Mouse (Mus musculus) kidney, postnatal 36 days (tissue): ENCODE data around the gene Prkg1.

Experiments used
- DNase-seq, 2 experiments: peaks; one replicate each; pipeline ENCODE4 v3.0.0; 2021 to 2022; ENCODE audit warnings: mixed read lengths in 2 of 2

Prkg1 gene

GRCm38 (mm10) chr19:31621716-31622115, 143.1 kb downstream of the Prkg1 start:
- DNase-seq = peak in 1 of 2 experiments; percentile 12

GRCm38 (mm10) chr19:31616830-31617229, 148.0 kb downstream of the Prkg1 start:
- DNase-seq = no peak

DNA sequence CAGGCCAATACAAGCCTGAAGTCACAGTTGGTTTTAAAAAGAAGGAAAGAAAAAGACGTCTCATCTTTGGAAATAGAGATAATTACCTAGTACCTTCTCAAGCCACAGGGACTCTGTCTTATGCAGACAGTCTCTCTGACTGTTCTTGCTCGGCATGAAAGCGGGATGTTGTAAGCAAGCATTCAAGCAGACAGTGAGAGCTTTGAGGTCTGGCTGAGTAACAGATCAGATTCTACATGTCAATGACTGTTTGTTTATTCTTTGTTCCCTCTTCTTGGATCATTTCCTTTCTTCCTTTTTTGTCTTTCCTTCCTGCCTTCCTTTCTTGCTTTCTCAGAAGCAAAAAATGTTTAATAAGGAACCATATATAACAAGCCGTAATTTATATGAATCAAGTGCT, 148.7 kb downstream of the Prkg1 start:
- no peak for DNase-seq

GRCm38 (mm10) chr19:31613146-31613545, 151.7 kb downstream of the Prkg1 start:
- no peak for DNase-seq

- DNase-seq = no peak
Observed at GRCm38 (mm10) chr19:31602578-31602977, 162.3 kb downstream of the Prkg1 start.

- DNase-seq = no peak
Observed at GRCm38 (mm10) chr19:31594011-31594410, 170.8 kb downstream of the Prkg1 start.

DNA sequence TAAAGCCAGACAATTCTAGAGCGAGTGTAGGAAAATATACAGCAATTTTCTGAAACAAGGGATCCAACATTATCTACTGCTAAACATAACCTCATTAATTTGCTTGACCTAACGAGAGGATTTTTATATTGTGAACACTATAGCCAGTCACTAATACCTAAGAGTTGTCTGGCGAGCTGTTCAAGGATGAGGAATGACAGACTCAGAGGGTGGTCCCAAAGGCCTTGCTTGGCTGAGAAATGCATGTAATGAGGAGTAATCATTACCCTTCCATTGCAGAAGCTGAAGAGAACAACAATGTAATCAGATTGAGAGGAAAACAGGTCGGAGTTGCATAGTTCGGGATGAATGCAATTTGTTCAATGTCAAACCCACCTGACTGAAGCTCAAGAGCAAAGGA, 174.1 kb downstream of the Prkg1 start:
- DNase-seq = no peak

DNA sequence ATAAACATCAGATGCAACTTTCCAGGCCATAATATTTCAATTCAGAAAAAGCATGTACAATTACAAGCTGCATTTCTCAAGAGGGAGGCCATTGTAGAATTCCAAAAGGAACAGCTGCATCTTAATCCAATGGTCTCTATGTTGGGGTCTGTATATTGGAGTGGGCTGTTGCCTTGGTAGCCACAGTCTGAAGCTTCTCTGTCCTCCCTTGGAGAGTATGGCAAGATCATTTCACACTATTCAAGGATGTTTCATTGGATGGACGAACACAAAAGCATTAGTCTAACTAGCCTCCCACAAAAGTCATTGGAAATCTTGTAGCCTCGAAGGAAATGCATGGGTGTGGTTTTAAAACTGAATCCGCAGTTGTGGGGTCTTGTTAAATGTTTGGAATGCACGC, 187.7 kb downstream of the Prkg1 start:
- DNase-seq = no peak

- no peak for DNase-seq
Observed at GRCm38 (mm10) chr19:31564329-31564728, 200.5 kb downstream of the Prkg1 start.

DNA sequence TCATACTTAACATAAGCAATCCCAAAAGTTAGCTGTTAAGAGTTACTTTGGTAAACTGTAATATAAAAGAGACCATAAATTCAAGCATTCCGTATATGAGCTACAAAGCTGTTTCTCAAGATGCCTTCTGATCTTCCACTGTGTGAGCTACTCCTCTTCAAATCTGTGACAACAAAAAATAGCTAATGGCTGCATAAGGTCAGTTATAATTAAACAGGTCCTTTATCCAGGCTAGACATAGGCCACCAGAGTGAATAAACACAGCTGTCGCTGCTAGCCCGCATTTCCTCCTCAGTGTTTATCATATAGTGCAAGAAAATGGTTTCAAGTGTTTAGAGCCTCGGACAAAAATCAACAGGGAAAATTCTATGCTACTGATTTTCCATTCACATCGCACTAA, 218.8 kb downstream of the Prkg1 start:
- no peak for DNase-seq

- peak; percentile 12 to 38 for DNase-seq
Observed at GRCm38 (mm10) chr19:31531249-31531740, 233.5 kb downstream of the Prkg1 start.

- peak; percentile 65 to 72 for DNase-seq
Observed at GRCm38 (mm10) chr19:31530616-31531015, 234.2 kb downstream of the Prkg1 start.

- DNase-seq = peak; percentile 13 to 29
Observed at GRCm38 (mm10) chr19:31529890-31530289, 234.9 kb downstream of the Prkg1 start.

GRCm38 (mm10) chr19:31514490-31514889, 250.3 kb downstream of the Prkg1 start:
- no peak for DNase-seq

DNA sequence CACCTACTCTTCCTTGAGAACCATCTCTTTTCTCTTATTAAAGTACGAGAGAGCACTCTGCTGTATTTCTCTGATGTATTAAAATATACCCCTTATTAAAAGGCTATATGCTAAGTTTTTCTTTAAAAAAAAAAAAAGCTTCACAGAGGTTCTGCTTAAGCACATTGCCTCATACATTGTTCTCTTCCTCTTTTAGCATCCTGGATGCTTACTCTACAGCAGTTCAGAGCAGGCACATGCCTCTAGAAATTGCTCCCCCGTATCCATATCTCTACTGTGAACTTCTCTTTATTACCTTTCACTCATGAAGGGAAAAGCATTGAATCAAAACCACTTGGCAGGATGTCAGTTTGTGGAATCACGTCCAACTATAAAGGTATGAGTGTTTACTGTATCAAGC, 257.0 kb downstream of the Prkg1 start:
- DNase-seq = no peak

DNA sequence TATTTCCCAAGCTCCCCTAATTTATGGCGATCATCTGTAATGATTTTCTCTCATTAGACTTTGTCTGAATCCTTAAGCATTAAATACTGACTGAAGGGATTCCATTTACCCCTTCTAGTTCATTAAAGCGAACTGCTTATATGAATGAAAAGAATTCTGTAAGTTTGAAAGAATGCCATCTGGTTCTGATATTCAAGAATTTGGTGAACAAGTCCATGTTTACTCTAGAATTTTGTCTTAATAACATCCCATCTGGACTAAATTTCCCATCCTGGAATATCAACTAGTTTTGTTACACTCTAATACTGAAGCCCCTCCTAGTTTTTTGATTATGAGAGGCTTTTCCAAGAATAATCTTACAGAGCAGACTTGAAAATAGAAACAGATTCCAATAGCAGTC, 258.5 kb downstream of the Prkg1 start:
- no peak for DNase-seq

DNA sequence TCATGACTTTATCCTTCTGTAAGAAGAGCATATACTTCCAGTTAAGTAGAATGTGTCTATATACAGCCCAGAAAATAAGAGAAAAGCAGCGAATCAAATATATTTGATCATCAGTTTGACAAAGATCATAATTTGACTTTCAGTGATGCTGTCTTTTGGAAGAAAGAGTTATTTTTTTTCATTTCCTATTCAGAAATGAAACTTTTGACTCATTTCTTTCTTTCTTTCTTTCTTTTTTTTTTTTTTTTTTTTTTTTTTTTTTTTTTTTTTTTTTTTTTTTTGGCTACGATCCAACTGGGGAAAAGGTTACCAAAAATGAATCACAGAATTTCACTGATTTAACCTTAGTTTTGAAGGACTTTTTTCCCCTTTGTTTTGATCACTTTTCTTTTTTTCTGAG, 259.8 kb downstream of the Prkg1 start:
- no peak for DNase-seq

DNA sequence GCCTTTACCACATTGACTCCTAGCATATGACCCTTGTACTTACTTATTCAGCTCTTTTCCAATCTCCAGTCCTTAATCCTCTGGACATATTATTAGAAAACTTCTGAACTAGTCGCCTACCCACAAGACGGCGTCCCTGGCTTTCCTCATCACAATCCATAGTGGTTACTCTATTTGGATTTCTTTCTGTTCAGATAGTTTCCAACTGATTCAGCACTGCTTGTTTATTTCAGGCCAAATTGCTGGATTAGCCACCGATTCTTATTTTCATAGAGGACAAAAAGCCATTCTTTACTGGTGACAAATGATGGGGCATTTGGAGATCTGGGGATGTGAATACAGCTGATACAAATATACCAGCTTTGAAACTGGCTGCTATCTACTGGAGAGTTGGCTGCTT, 267.4 kb downstream of the Prkg1 start:
- no peak for DNase-seq

GRCm38 (mm10) chr19:31489606-31490005, 275.2 kb downstream of the Prkg1 start:
- no peak for DNase-seq

DNA sequence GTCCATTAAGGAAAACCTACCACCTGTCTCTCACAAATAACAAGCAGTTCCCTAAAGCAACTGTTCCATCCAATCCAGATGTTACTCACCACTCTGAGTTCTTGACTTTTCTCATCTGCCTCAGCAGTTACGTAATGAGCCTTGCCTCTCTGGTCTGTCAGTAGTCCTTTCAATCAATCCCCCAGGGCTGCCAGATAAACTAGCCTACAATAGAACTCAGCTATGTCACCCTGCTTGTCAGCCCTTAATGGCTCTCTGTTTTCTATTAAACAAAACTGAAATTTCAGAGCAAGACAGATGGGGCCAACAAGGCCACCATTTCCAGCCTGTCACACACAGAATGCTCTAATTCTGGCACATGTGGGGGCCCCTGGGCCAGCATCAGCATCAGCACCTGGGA, 293.1 kb downstream of the Prkg1 start:
- DNase-seq = no peak

- no peak for DNase-seq
Observed at GRCm38 (mm10) chr19:31460188-31460587, 304.6 kb downstream of the Prkg1 start.

- DNase-seq = peak in 1 of 2 experiments; percentile 14
Observed at GRCm38 (mm10) chr19:31444101-31444500, 320.7 kb downstream of the Prkg1 start.

DNA sequence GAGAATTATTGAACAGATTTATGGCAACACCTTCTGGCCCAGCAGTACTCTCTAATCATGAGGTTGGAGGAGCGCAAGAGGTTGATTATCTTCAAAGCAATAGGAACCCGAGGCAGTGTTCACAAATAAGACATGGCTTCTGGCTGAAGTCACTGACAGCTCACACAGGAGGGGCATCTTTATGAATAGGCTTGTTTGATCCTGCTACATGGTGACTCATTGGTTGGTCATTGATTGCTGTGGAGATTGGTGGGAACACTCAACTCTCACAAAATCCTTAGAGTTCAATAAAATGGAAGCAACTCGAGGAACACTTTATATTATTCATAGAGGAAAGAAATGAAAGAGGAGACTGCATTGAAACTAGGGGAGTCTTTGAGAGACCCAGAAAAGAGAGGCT, 322.5 kb downstream of the Prkg1 start:
- DNase-seq = no peak

DNA sequence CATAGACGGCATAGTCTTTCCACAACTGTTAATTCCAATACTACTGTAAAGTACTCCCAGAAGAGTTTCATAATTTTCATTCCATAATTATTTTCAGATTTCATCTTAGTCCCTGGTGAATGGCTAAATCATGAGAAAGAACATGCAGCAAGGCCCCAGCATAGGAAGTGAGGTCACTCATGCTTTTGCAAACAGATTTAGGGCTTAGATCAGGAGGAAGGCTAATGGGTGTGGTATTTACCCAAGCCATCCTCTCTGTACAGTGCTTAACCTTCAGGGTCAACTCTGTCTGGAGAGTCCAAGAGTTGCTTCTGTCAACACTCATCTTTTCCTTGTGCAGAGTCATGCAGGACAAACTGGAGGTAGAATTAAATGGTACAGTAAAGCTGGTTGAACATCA, 331.4 kb downstream of the Prkg1 start:
- no peak for DNase-seq

DNA sequence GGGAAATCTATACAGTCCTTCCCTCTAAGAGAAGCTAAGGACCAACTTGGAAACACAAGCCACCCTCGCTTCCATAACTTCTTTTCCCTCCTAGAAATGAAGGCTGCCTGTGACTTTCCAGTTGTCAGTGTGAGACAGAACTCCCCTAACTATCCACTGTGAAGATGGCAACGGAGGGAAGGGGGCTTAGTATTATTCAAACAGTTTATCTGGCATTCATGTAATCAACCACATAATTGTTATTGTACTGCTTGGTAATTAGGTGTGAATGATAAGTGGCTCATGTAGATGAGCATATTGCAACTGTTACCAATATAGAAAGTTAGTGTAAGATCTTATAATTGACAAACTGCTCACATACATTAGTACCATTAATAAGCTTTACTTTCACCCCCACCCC, 333.4 kb downstream of the Prkg1 start:
- DNase-seq = no peak

DNA sequence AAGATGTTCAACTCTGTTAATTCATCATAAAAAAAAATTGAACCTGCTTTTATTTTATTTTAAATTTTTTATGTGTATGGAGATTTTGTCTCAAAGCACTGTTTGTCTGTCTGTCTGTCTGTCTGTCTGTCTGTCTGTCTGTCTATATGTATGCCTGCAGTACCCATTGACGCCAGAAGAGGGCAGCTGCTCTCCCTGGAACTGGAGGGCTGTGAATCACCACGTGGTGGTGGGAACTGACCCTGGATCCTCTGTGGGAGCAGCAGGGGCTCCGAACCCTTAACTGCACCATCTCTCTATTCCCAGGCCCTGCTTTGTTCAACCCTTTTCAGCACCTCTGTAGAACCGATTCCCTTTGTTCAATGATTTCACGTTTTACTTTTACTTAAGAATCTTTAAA, 338.7 kb downstream of the Prkg1 start:
- DNase-seq = peak in 1 of 2 experiments; percentile 16
